Mouse (Mus musculus) forebrain, embryonic 16.5 days (tissue): ENCODE measurements around the gene Slc5a3. TPM values are rescaled to one million over a fixed set of nuclear protein-coding genes. Genes with fewer than 3 reads are reported as not detected.
"Not testable (repeated sequence)": the region's sequence is repeated elsewhere in the genome, so short reads cannot be mapped to it uniquely, and the experiment has no call there.

Experiments used
- ATAC-seq: fragments of 200-750 bp; cut with Nextera tagmentation; 2 replicates; pipeline ENCODE4 v1.8.0; 2017; ENCODE audit warnings: mild to moderate bottlenecking, moderate library complexity
- H3K27ac ChIP-seq: fragments of 300-500 bp; sonication (generic); 2 replicates; pipeline ENCODE4 v1.5.1; 2014; ENCODE audit warnings: low read length, control low read depth
- H3K27me3 ChIP-seq: fragments of 300-500 bp; sonication (generic); replicated peaks from 2 replicates; pipeline ENCODE4 v1.6.1; 2014; ENCODE audit warnings: low read length; ENCODE audit not compliant: control insufficient read depth, insufficient read depth
- H3K36me3 ChIP-seq: fragments of 300-500 bp; sonication (generic); 2 replicates; pipeline ENCODE4 v1.6.1; 2014; ENCODE audit not compliant: control insufficient read depth, insufficient read depth
- H3K4me1 ChIP-seq: fragments of 300-500 bp; sonication (generic); replicated peaks from 2 replicates; pipeline ENCODE4 v1.6.1; 2014; ENCODE audit warnings: low read length; ENCODE audit not compliant: control insufficient read depth, insufficient read depth
- H3K4me2 ChIP-seq: fragments of 300-500 bp; sonication (generic); 2 replicates; pipeline ENCODE4 v1.6.1; 2014; ENCODE audit warnings: mild to moderate bottlenecking, low read length, control low read depth
- H3K4me3 ChIP-seq: fragments of 300-500 bp; sonication (generic); replicated peaks from 2 replicates; pipeline ENCODE4 v1.5.1; 2014; ENCODE audit warnings: mild to moderate bottlenecking, low read length, control low read depth
- H3K9ac ChIP-seq: fragments of 300-500 bp; sonication (generic); replicated peaks from 2 replicates; pipeline ENCODE4 v1.6.1; 2014; ENCODE audit warnings: low read depth, low read length, control low read depth
- H3K9me3 ChIP-seq: fragments of 300-500 bp; sonication (generic); 2 replicates; pipeline ENCODE4 v1.6.1; 2016; ENCODE audit warnings: low read length; ENCODE audit not compliant: control insufficient read depth
- WGBS: fragments of 180-500 bp; shearing (Covaris S2); extraction: QIAGEN DNeasy Blood & Tissue Kit; methylation state at CpG from one replicate; pipeline ENCODE4 v1.1.7; 2014; 5-methylcytosine and 5-hydroxymethylcytosine counted together
- polyA plus RNA-seq: library from polyadenylated mRNA; unstranded; fragments of >200 nt; fragmentation: Nextera tagmentation; extraction: Ambion mirVana; gene quantifications from 2 replicates; pipeline ENCODE4 v1.2.1, GENCODE M21; 2015

Gene Slc5a3
- polyA plus RNA-seq, 1 experiment from 2014 or later: 15.0 TPM

GRCm38 (mm10) chr16:92098351-92099051 lies 40.4 kb downstream of the Slc5a3 start:
- no peak for ATAC-seq
- WGBS: 71% methylated on average over 10 of the region's 10 CpGs
- H3K27ac ChIP-seq: no peak overlapping the region
- H3K27me3 ChIP-seq: no peaks in the 10 kb centered on the region
- H3K4me1 ChIP-seq: peaks cover 2% of the 10 kb centered on the region
- H3K4me2 ChIP-seq: no peak overlapping the region
- no peak overlapping the region for H3K4me3 ChIP-seq
- H3K9me3 ChIP-seq: no peaks in the 10 kb centered on the region
- H3K36me3 ChIP-seq: no peaks in the 10 kb centered on the region
- H3K9ac ChIP-seq: no peak overlapping the region

- H3K4me1 ChIP-seq: peaks cover 2% of the 10 kb centered on the region
- no peak overlapping the region for H3K9ac ChIP-seq
- H3K4me2 ChIP-seq: no peak overlapping the region
- no peak overlapping the region for H3K4me3 ChIP-seq
- H3K9me3 ChIP-seq: no peaks in the 10 kb centered on the region
- 81% methylated on average over 16 of the region's 16 CpGs for WGBS
- 0 out of 2 replicates have a peak overlapping the region, but pooled peaks have one; percentile 21 for H3K27ac ChIP-seq
- H3K36me3 ChIP-seq: no peaks in the 10 kb centered on the region
- H3K27me3 ChIP-seq: no peaks in the 10 kb centered on the region
- ATAC-seq: no peak
Measured at GRCm38 (mm10) chr16:92099598-92099997, 41.5 kb downstream of the Slc5a3 start.

- no peak overlapping the region for H3K4me3 ChIP-seq
- H3K9me3 ChIP-seq: no peaks in the 10 kb centered on the region
- WGBS: 76% methylated on average over 4 of the region's 4 CpGs
- H3K4me1 ChIP-seq: peaks cover 2% of the 10 kb centered on the region
- no peaks in the 10 kb centered on the region for H3K36me3 ChIP-seq
- H3K27me3 ChIP-seq: no peaks in the 10 kb centered on the region
- ATAC-seq: peak; percentile 66
- H3K4me2 ChIP-seq: no peak overlapping the region
- 0 out of 2 replicates have a peak overlapping the region, but pooled peaks have one; percentile 21 for H3K27ac ChIP-seq
- no peak overlapping the region for H3K9ac ChIP-seq
Measured at GRCm38 (mm10) chr16:92100111-92100510, 42.0 kb downstream of the Slc5a3 start.

GRCm38 (mm10) chr16:92102115-92102514 lies 44.0 kb downstream of the Slc5a3 start:
- H3K4me2 ChIP-seq: no peak overlapping the region
- no peak overlapping the region for H3K27ac ChIP-seq
- no peak overlapping the region for H3K4me3 ChIP-seq
- ATAC-seq: no peak
- H3K36me3 ChIP-seq: no peaks in the 10 kb centered on the region
- no peaks in the 10 kb centered on the region for H3K9me3 ChIP-seq
- no peak overlapping the region for H3K9ac ChIP-seq
- H3K27me3 ChIP-seq: no peaks in the 10 kb centered on the region
- WGBS: 77% methylated on average over 5 of the region's 5 CpGs
- H3K4me1 ChIP-seq: peaks cover 2% of the 10 kb centered on the region

- H3K4me1 ChIP-seq, H3K27me3 ChIP-seq, H3K4me2 ChIP-seq, H3K9me3 ChIP-seq, H3K36me3 ChIP-seq, H3K9ac ChIP-seq, H3K4me3 ChIP-seq, H3K27ac ChIP-seq, ATAC-seq: not testable (repeated sequence)
- WGBS: 95% methylated on average over 6 of the region's 7 CpGs
Measured at GRCm38 (mm10) chr16:92102931-92103330, 44.8 kb downstream of the Slc5a3 start.

GRCm38 (mm10) chr16:92103572-92104331 lies 45.6 kb downstream of the Slc5a3 start:
- no peaks in the 10 kb centered on the region for H3K27me3 ChIP-seq
- WGBS: 37% methylated on average over 9 of the region's 9 CpGs
- no peak for ATAC-seq
- no peaks in the 10 kb centered on the region for H3K36me3 ChIP-seq
- no peak overlapping the region for H3K4me2 ChIP-seq
- no peak overlapping the region for H3K4me3 ChIP-seq
- H3K4me1 ChIP-seq: peaks cover 2% of the 10 kb centered on the region; the same call in 1 of the 2 replicates
- H3K27ac ChIP-seq: no peak overlapping the region
- no peak overlapping the region for H3K9ac ChIP-seq
- no peaks in the 10 kb centered on the region for H3K9me3 ChIP-seq

GRCm38 (mm10) chr16:92104332-92104590 lies 46.1 kb downstream of the Slc5a3 start:
- no peak overlapping the region for H3K27ac ChIP-seq
- H3K9ac ChIP-seq: no peak overlapping the region
- no peak overlapping the region for H3K4me3 ChIP-seq
- H3K9me3 ChIP-seq: no peaks in the 10 kb centered on the region
- ATAC-seq: no peak
- H3K36me3 ChIP-seq: no peaks in the 10 kb centered on the region
- H3K27me3 ChIP-seq: no peaks in the 10 kb centered on the region
- 74% methylated on average over 2 of the region's 2 CpGs for WGBS
- H3K4me1 ChIP-seq: peaks cover 2% of the 10 kb centered on the region; the same call in 1 of the 2 replicates
- H3K4me2 ChIP-seq: no peak overlapping the region

- H3K27ac ChIP-seq: no peak overlapping the region
- no peaks in the 10 kb centered on the region for H3K27me3 ChIP-seq
- no peaks in the 10 kb centered on the region for H3K36me3 ChIP-seq
- H3K9ac ChIP-seq: no peak overlapping the region
- 94% methylated on average over 2 of the region's 2 CpGs for WGBS
- no peak for ATAC-seq
- H3K4me1 ChIP-seq: peaks cover under 1% of the 10 kb centered on the region; the same call in 1 of the 2 replicates
- H3K4me2 ChIP-seq: no peak overlapping the region
- no peaks in the 10 kb centered on the region for H3K9me3 ChIP-seq
- no peak overlapping the region for H3K4me3 ChIP-seq
Measured at GRCm38 (mm10) chr16:92104951-92105350, 46.8 kb downstream of the Slc5a3 start.

- H3K4me1 ChIP-seq: no peaks in the 10 kb centered on the region
Measured at GRCm38 (mm10) chr16:92105631-92106030, 47.5 kb downstream of the Slc5a3 start.

More at GRCm38 (mm10) chr16:92105631-92106030, 47.5 kb downstream of the Slc5a3 start:
- Histone ChIP-seq H3K4me3 (no peak overlapping the region), H3K36me3 (no peaks in the 10 kb centered on the region), H3K4me2 (no peak overlapping the region), H3K9me3 (no peaks in the 10 kb centered on the region), H3K27me3 (no peaks in the 10 kb centered on the region), H3K9ac (no peak overlapping the region), H3K27ac (no peak overlapping the region)
- WGBS: 85% methylated on average over 3 of the region's 3 CpGs
- ATAC-seq: no peak
